Mouse (Mus musculus): ENCODE measurements around the gene Gpr26.

DNA sequence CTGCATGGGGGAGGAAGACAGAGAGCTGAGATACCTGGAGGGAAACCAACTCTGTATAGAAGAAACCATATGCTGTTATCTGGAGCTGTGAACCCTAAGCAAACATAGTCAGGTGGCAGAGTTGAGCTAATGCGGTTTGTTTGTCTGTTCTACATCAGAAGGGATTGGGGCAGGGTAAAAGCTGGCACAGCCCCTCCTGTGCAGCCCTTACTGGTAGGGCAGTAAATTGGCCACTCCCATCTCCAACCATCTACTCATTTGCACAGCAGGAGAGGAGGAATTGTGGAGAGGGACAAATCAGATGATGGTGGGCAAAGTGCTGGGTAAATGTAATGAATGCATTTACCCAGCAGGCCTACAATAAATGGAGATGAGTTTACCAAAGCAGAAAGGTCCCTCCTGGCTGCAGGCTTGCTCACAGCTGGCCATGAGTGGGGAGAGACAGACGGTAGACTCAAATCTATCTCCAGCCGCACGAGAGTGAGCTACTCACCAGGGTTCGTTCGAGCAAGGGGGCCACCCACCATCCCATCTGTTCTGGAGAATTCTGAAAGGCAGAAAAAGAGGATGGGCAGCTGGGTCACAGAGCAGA, 65.8 kb downstream of the Gpr26 start:
- no peak for TF ChIP-seq GATA1 (IDR thresholded peaks at IDR 0.05; ENCODE audit: borderline replicate concordance, low read length)
- TF ChIP-seq FLI1 (IDR thresholded peaks at IDR 0.05; ENCODE audit: low read length) = no peak
